Mouse (Mus musculus): Measurements from ENCODE around the gene Hils1. TPM values are rescaled to one million over a fixed set of nuclear protein-coding genes. Genes with fewer than 3 reads are reported as not detected.

The Hils1 gene
- total and polyA plus RNA-seq, 3 experiments = not detected

GRCm38 (mm10) chr11:94985822-94986221 lies 18.4 kb downstream of the Hils1 start:
- TF ChIP-seq E2F4 (IDR thresholded peaks at IDR 0.05; ENCODE audit: borderline replicate concordance, low read depth, low read length) = no peak
- Histone ChIP-seq H3K27ac (ENCODE audit: control insufficient read depth, low read depth, low read length) (no peak overlapping the region), H3K4me1 (ENCODE audit: control insufficient read depth in 1 of 2, insufficient read depth in 2 of 2, low read length in 2 of 2) (peaks cover 13 to 26% of the 10 kb centered on the region in 2 experiments), H3K27me3 (ENCODE audit: control insufficient read depth in 1 of 2, insufficient read depth in 2 of 2, low read length in 2 of 2) (no peaks in the 10 kb centered on the region), H3K9me3 (replicated peaks; ENCODE audit: insufficient read depth, low read length) (no peaks in the 10 kb centered on the region), H3K36me3 (ENCODE audit: control insufficient read depth in 1 of 2, insufficient read depth in 2 of 2, low read length in 2 of 2) (peaks cover 0 to 22% of the 10 kb centered on the region in 2 experiments; a peak in 2 of 4 replicates), H3K79me2 (ENCODE audit: control insufficient read depth, insufficient read depth, low read length, poor library complexity) (peaks cover 10% of the 10 kb centered on the region), H3K4me3 (ENCODE audit: control insufficient read depth in 1 of 2, insufficient read depth in 1 of 2, low read depth in 2 of 2, low read length in 2 of 2) (no peak overlapping the region), H3K9ac (ENCODE audit: control insufficient read depth, low read depth, low read length, poor library complexity, severe bottlenecking) (no peak overlapping the region)
- DNase-seq (ENCODE audit: low read depth, low spot score) = no peak

- Histone ChIP-seq H3K9me3 (replicated peaks; ENCODE audit: insufficient read depth, low read length) (no peaks in the 10 kb centered on the region), H3K27me3 (ENCODE audit: control insufficient read depth in 1 of 2, insufficient read depth in 2 of 2, low read length in 2 of 2) (no peaks in the 10 kb centered on the region), H3K9ac (ENCODE audit: control insufficient read depth, low read depth, low read length, poor library complexity, severe bottlenecking) (no peak overlapping the region), H3K36me3 (ENCODE audit: control insufficient read depth in 1 of 2, insufficient read depth in 2 of 2, low read length in 2 of 2) (peaks cover 0 to 22% of the 10 kb centered on the region in 2 experiments; a peak in 2 of 4 replicates), H3K27ac (ENCODE audit: control insufficient read depth, low read depth, low read length) (no peak overlapping the region), H3K79me2 (ENCODE audit: control insufficient read depth, insufficient read depth, low read length, poor library complexity) (peaks cover 16% of the 10 kb centered on the region), H3K4me3 (ENCODE audit: control insufficient read depth in 1 of 2, insufficient read depth in 1 of 2, low read depth in 2 of 2, low read length in 2 of 2) (no peak overlapping the region), H3K4me1 (ENCODE audit: control insufficient read depth in 1 of 2, insufficient read depth in 2 of 2, low read length in 2 of 2) (peaks cover 13 to 26% of the 10 kb centered on the region in 2 experiments)
- DNase-seq (ENCODE audit: low read depth, low spot score) = no peak
- TF ChIP-seq ZMIZ1 (IDR thresholded peaks at IDR 0.05; ENCODE audit: low read depth, low read length) (no peak), ETS1 (IDR thresholded peaks at IDR 0.05; ENCODE audit: low read depth, low read length) (peak; percentile 58), TCF12 (IDR thresholded peaks at IDR 0.05; ENCODE audit: low read depth, low read length) (peak; percentile 50), SIN3A (IDR thresholded peaks at IDR 0.05; ENCODE audit: low read length) (no peak), NRF1 (IDR thresholded peaks at IDR 0.05; ENCODE audit: insufficient read depth, low read depth, low read length, poor library complexity, severe bottlenecking) (no peak), USF2 (IDR thresholded peaks at IDR 0.05; ENCODE audit: borderline replicate concordance in 1 of 2, insufficient read depth in 1 of 2, low read depth in 1 of 2, low read length in 2 of 2) (no peak), GATA1 (IDR thresholded peaks at IDR 0.05; ENCODE audit: low read depth, low read length) (no peak)
These were observed 19.0 kb downstream of the Hils1 start for GRCm38 (mm10) chr11:94986435-94986834.

- TF ChIP-seq KAT2A (conservative IDR thresholded peaks at IDR 0.05; ENCODE audit: low read depth, low read length) (no peak), E2F4 (IDR thresholded peaks at IDR 0.05; ENCODE audit: borderline replicate concordance, low read depth, low read length) (no peak), ZKSCAN1 (IDR thresholded peaks at IDR 0.05; ENCODE audit: low read depth, low read length) (no peak), ELF1 (IDR thresholded peaks at IDR 0.05; ENCODE audit: low read depth, low read length) (no peak), TBP (IDR thresholded peaks at IDR 0.05; ENCODE audit: low read depth, low read length) (no peak), MAFK (IDR thresholded peaks at IDR 0.05; ENCODE audit: borderline replicate concordance, low read depth, low read length) (no peak), CHD1 (IDR thresholded peaks at IDR 0.05; ENCODE audit: low read depth, low read length) (no peak), EP300 (IDR thresholded peaks at IDR 0.05; ENCODE audit: low read depth in 1 of 2, low read length in 2 of 2) (no peak)
- DNase-seq (ENCODE audit: low read depth, low spot score) = no peak
- Histone ChIP-seq H3K9me3 (replicated peaks; ENCODE audit: insufficient read depth, low read length) (no peaks in the 10 kb centered on the region), H3K4me1 (ENCODE audit: control insufficient read depth in 1 of 2, insufficient read depth in 2 of 2, low read length in 2 of 2) (peaks cover 13 to 26% of the 10 kb centered on the region in 2 experiments), H3K27ac (ENCODE audit: control insufficient read depth, low read depth, low read length) (peak overlapping the region; percentile 61), H3K27me3 (ENCODE audit: control insufficient read depth in 1 of 2, insufficient read depth in 2 of 2, low read length in 2 of 2) (no peaks in the 10 kb centered on the region), H3K9ac (ENCODE audit: control insufficient read depth, low read depth, low read length, poor library complexity, severe bottlenecking) (peak overlapping the region; percentile 30), H3K79me2 (ENCODE audit: control insufficient read depth, insufficient read depth, low read length, poor library complexity) (peaks cover 25% of the 10 kb centered on the region), H3K4me3 (ENCODE audit: control insufficient read depth in 1 of 2, insufficient read depth in 1 of 2, low read depth in 2 of 2, low read length in 2 of 2) (no peak overlapping the region), H3K36me3 (ENCODE audit: control insufficient read depth in 1 of 2, insufficient read depth in 2 of 2, low read length in 2 of 2) (peaks cover 0 to 22% of the 10 kb centered on the region in 2 experiments; a peak in 2 of 4 replicates)
These were observed 19.9 kb downstream of the Hils1 start for GRCm38 (mm10) chr11:94987341-94987740.
